Comparison of ENCODE assay signal across 20 mouse cellular contexts in genomic region chr13:38086711-38087110, GRCm38 (mm10).
"Had no signal": no experiment of that assay in that cellular context is flagged by ENCODE, and none has a peak within 500 bp of the region (broad histone marks: within the 10 kb centered on the region; RNA-seq: fewer than 3 reads in every experiment).

No protein-coding gene starts in this region.

- DNase-seq: kidney, adult 11 months; kidney, postnatal 14 days; kidney, postnatal 4 days; left cerebral cortex, postnatal 4 days; lung, adult 18-20 months; lung, postnatal 10 days; lung, postnatal 36 days; right cerebral cortex, postnatal 14 days; right cerebral cortex, postnatal 4 days; thymus, postnatal 25 days had no signal

- H3K9ac ChIP-seq: kidney, embryonic 15.5 days; limb, embryonic 12.5 days; limb, embryonic 15.5 days; liver, embryonic 14.5 days; lung, embryonic 15.5 days; midbrain, embryonic 13.5 days had no signal

- H3K4me3 ChIP-seq: kidney, embryonic 15.5 days; limb, embryonic 12.5 days; limb, embryonic 15.5 days; lung, embryonic 15.5 days; megakaryocyte, embryonic 14.5 days; midbrain, embryonic 10.5 days; midbrain, embryonic 13.5 days; myocyte had no signal

- H3K4me2 ChIP-seq: kidney, embryonic 15.5 days; limb, embryonic 12.5 days; limb, embryonic 15.5 days; lung, embryonic 15.5 days; midbrain, embryonic 13.5 days had no signal

- H3K4me1 ChIP-seq: limb, embryonic 12.5 days; limb, embryonic 15.5 days; midbrain, embryonic 13.5 days had no signal

- H3K36me3 ChIP-seq: kidney, embryonic 15.5 days; limb, embryonic 12.5 days; limb, embryonic 15.5 days; lung, embryonic 15.5 days; midbrain, embryonic 10.5 days; midbrain, embryonic 13.5 days had no signal

- H3K9me3 ChIP-seq: kidney, embryonic 15.5 days; limb, embryonic 12.5 days; limb, embryonic 15.5 days; lung, embryonic 15.5 days; megakaryocyte, embryonic 14.5 days; midbrain, embryonic 10.5 days; midbrain, embryonic 13.5 days had no signal

- H3K27ac ChIP-seq: kidney, embryonic 15.5 days; limb, embryonic 12.5 days; limb, embryonic 15.5 days; liver, embryonic 14.5 days; lung, embryonic 15.5 days; midbrain, embryonic 10.5 days; midbrain, embryonic 13.5 days had no signal

- ATAC-seq: midbrain, embryonic 13.5 days; midbrain, embryonic 16.5 days had no signal

- H3K27me3 ChIP-seq: kidney, embryonic 15.5 days; limb, embryonic 12.5 days; limb, embryonic 15.5 days; lung, embryonic 15.5 days; midbrain, embryonic 13.5 days had no signal
